Mouse (Mus musculus) liver, adult 2 months (tissue): ENCODE results near the gene Ccdc93.

ENCODE experiments used
- CTCF ChIP-seq: fragments of 200-500 bp; IDR thresholded peaks from 2 replicates; pipeline ENCODE4 v1.5.1; 2011; ENCODE audit warnings: low read depth, low read length, control low read depth
- POLR2A ChIP-seq: fragments of 200-500 bp; IDR thresholded peaks from 2 replicates; pipeline ENCODE4 v1.6.1; 2011; ENCODE audit warnings: low read length, control low read depth; ENCODE audit not compliant: insufficient read depth; ENCODE audit errors: extremely low read depth

DNA sequence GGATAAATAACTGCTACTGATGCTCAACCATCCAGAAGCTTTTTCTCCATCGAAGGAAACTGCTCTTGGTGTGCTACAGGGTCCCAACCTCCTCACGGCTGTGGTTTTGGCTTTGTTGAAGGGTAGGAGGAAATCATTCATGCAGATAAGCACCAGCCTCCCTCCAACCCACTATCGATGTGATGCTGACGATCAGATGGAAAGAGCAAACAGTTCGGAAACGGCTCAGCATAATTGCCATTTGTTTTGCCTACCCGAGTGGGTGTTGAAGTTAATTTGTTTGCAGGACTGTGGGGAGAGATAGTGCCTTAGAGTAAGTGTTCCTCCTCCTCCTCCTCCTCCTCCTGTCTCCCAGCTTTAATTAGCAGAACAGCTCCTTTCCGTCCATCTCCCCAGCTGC, 109.5 kb downstream of the Ccdc93 start:
- no peak for TF ChIP-seq CTCF
- TF ChIP-seq POLR2A, result no peak
